Comparison of ENCODE assay signal across 8 mouse cellular contexts in the genomic region with DNA sequence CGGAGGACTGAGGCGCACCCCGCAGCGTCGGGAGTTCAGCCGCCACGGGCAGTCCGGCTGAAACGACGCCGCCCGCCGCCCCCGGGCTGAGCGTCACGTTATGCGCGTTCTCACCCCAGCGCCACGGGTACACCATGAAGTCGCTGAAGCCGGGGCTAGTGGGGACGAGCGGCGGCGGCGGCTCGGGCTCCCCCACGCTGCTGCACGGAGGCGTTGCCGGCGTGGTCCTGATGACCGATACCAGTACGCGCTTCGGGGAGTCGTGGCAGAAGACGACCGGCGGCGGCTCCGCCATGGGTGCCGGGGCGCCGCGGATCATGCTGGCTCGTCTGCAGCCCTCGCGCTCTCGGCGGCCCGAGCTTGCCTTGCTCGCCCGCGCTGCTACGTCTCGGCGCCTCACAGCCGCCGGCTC. TPM values are rescaled to one million over a fixed set of nuclear protein-coding genes. Genes with fewer than 3 reads are reported as not detected.
A peak's percentile ranks its signal among the peaks of the same experiment; 100 is the strongest.
DNase-seq lines count a peak whose midpoint lies in the region; ATAC-seq lines count a peak whose summit lies in the region.

No protein-coding gene starts in this region.

- H3K9me3 ChIP-seq in liver, embryonic 11.5 days (ENCODE audit: control insufficient read depth, low read length): no peaks in the 10 kb centered on the region

- peak; percentile 23 to 79 for DNase-seq in left cerebral cortex, postnatal 10 days (ENCODE audit: extremely low spot score in 1 of 2, low spot score in 2 of 2)
- no peak for DNase-seq in left cerebral cortex, adult 11 months (ENCODE audit: low spot score)
- peak; percentile 46 to 66 for DNase-seq in frontal cortex, postnatal 36 days (ENCODE audit: low spot score in 2 of 2)
- no peak for DNase-seq in liver, embryonic 11.5 days (ENCODE audit: low spot score)
- DNase-seq in right cerebral cortex, postnatal 10 days (ENCODE audit: low spot score in 2 of 2): peak; percentile 66 to 67
- DNase-seq in cerebellum, adult 9-11 months: no peak
- DNase-seq in ovary, postnatal 10 days (ENCODE audit: low spot score): no peak

- H3K4me3 ChIP-seq in brown adipose tissue, adult 24 weeks (ENCODE audit: insufficient read depth, low read depth, low read length): peak overlapping the region; percentile 94
- H3K4me3 ChIP-seq in liver, embryonic 11.5 days (ENCODE audit: low read depth, low read length): peak overlapping the region; percentile 97

- H3K4me1 ChIP-seq in brown adipose tissue, adult 24 weeks (ENCODE audit: control insufficient read depth, insufficient read depth, insufficient read length, low read length): no peaks in the 10 kb centered on the region
- peaks cover 17% of the 10 kb centered on the region for H3K4me1 ChIP-seq in liver, embryonic 11.5 days (replicated peaks; ENCODE audit: control insufficient read depth, insufficient read depth, low read length)

- H3K4me2 ChIP-seq in liver, embryonic 11.5 days: peak overlapping the region; percentile 86

- H3K27ac ChIP-seq in brown adipose tissue, adult 24 weeks (replicated peaks; ENCODE audit: low read depth, low read length): no peak overlapping the region
- H3K27ac ChIP-seq in liver, embryonic 11.5 days (ENCODE audit: low read depth, low read length): peak overlapping the region; percentile 99

- peak overlapping the region; percentile 98 for H3K9ac ChIP-seq in liver, embryonic 11.5 days (ENCODE audit: low read depth, low read length)

- peak; percentile 11 for ATAC-seq in liver, embryonic 11.5 days (replicated peaks; ENCODE audit: low FRiP score)

- intact Hi-C loops in left cerebral cortex, postnatal 10 days (cut with DNase I): no loop called here

- 0% methylated on average over 52 of the region's 61 CpGs for WGBS in liver, embryonic 11.5 days

- no peaks in the 10 kb centered on the region; the same call in 1 of the 2 replicates for H3K36me3 ChIP-seq in liver, embryonic 11.5 days (ENCODE audit: control insufficient read depth, insufficient read depth, low read length)

- 0 out of 2 replicates have a peak, but pooled peaks cover 2% of the 10 kb centered on the region for H3K27me3 ChIP-seq in liver, embryonic 11.5 days (replicated peaks; ENCODE audit: control insufficient read depth, insufficient read depth, low read length)

RNA-seq across cellular contexts. Expression of a gene that starts 0.3 kb away (rescaled TPM):
- 10 to 100 TPM in 1 of 2 experiments, 1 to 10 TPM in 1; 9.9 to 10.1 TPM for total RNA-seq in left cerebral cortex, postnatal 10 days (2021)
- 5.9 and 14.9 TPM in 2 replicates for polyA plus RNA-seq in brown adipose tissue, adult 24 weeks (2012; ENCODE audit: insufficient read depth, insufficient read length, missing spikeins)
- polyA plus RNA-seq in liver, embryonic 11.5 days (2014; fragmentation: Nextera tagmentation; extraction: Ambion mirVana): 21.2 and 25.1 TPM in 2 replicates

RNA-seq across cellular contexts. Expression of a gene that starts 8.9 kb away (rescaled TPM):
- total RNA-seq in left cerebral cortex, postnatal 10 days (2021): 100 to 1,000 TPM; 119 to 127 TPM
- polyA plus RNA-seq in brown adipose tissue, adult 24 weeks (2012; ENCODE audit: insufficient read depth, insufficient read length, missing spikeins): 16.4 and 21.0 TPM in 2 replicates
- 15.0 and 15.2 TPM in 2 replicates for polyA plus RNA-seq in liver, embryonic 11.5 days (2014; fragmentation: Nextera tagmentation; extraction: Ambion mirVana)

RNA-seq across cellular contexts. Expression of a gene that starts 23.5 kb away (rescaled TPM):
- under 1 TPM; 0.81 to 0.91 TPM for total RNA-seq in left cerebral cortex, postnatal 10 days (2021)
- 2.4 and 7.6 TPM in 2 replicates for polyA plus RNA-seq in brown adipose tissue, adult 24 weeks (2012; ENCODE audit: insufficient read depth, insufficient read length, missing spikeins)
- polyA plus RNA-seq in liver, embryonic 11.5 days (2014; fragmentation: Nextera tagmentation; extraction: Ambion mirVana): 4.2 and 5.8 TPM in 2 replicates

Comparison
In these comparisons a context has a peak if more than half of its experiments do, and no peak if none do; other contexts are left out.
1. DNase-seq: peak in left cerebral cortex, postnatal 10 days (2 of 2), frontal cortex, postnatal 36 days (2 of 2) and right cerebral cortex, postnatal 10 days (2 of 2); none in left cerebral cortex, adult 11 months (single experiment), liver, embryonic 11.5 days (single experiment), cerebellum, adult 9-11 months (single experiment) and ovary, postnatal 10 days (single experiment).